Mouse (Mus musculus) myocyte (in vitro differentiated cells): ENCODE measurements around the gene Tfap2b. TPM values are rescaled to one million over a fixed set of nuclear protein-coding genes. Genes with fewer than 3 reads are reported as not detected.

Experiments
- H3K27me3 ChIP-seq: one replicate; pipeline ENCODE4 v1.6.1; 2011; ENCODE audit not compliant: control insufficient read depth, insufficient read depth, insufficient read length
- H3K36me3 ChIP-seq: one replicate; pipeline ENCODE4 v1.6.1; 2011; ENCODE audit not compliant: control insufficient read depth, insufficient read depth
- H3K4me2 ChIP-seq: one replicate; pipeline ENCODE4 v1.6.1; 2011; ENCODE audit warnings: low read depth, control low read depth
- H3K4me3 ChIP-seq: one replicate; pipeline ENCODE4 v1.5.1; 2011; ENCODE audit warnings: mild to moderate bottlenecking, control low read depth, moderate library complexity
- H3K79me2 ChIP-seq: one replicate; pipeline ENCODE4 v1.6.1; 2011; ENCODE audit not compliant: control insufficient read depth, insufficient read depth
- H3ac ChIP-seq: one replicate; pipeline ENCODE4 v1.6.1; 2011; ENCODE audit not compliant: control insufficient read depth, insufficient read length
- CEBPB ChIP-seq: IDR thresholded peaks from 2 replicates; pipeline ENCODE4 v1.6.1; 2011; ENCODE audit warnings: mild to moderate bottlenecking, moderate library complexity; ENCODE audit not compliant: poor library complexity, insufficient read depth, severe bottlenecking
- E2F4 ChIP-seq: IDR thresholded peaks from one replicate; pipeline ENCODE4 v1.6.1; 2011; ENCODE audit warnings: mild to moderate bottlenecking, control low read depth, moderate library complexity; ENCODE audit not compliant: insufficient read depth
- MAX ChIP-seq: IDR thresholded peaks from one replicate; pipeline ENCODE4 v1.6.1; 2011; ENCODE audit warnings: low read depth, mild to moderate bottlenecking, control low read depth
- MYOD1 ChIP-seq, 3 experiments: IDR thresholded peaks; one replicate each; pipeline ENCODE4 v1.6.1; 2011; ENCODE audit warnings: control low read depth in 2 of 3, low read depth in 2 of 3, mild to moderate bottlenecking in 2 of 3, moderate library complexity in 1 of 3; ENCODE audit not compliant: insufficient read length in 2 of 3, control insufficient read depth in 1 of 3
- MYOG ChIP-seq, 3 experiments: IDR thresholded peaks; one replicate each; pipeline ENCODE4 v1.6.1; 2011; ENCODE audit warnings: control low read depth in 2 of 3, low read depth in 2 of 3, mild to moderate bottlenecking in 2 of 3; ENCODE audit not compliant: insufficient read length in 2 of 3, control insufficient read depth in 1 of 3, insufficient read depth in 1 of 3
- POLR2A ChIP-seq: IDR thresholded peaks from one replicate; pipeline ENCODE4 v1.6.1; 2011; ENCODE audit warnings: low read depth, mild to moderate bottlenecking, control low read depth, moderate library complexity; ENCODE audit not compliant: insufficient read length
- POLR2AphosphoS2 ChIP-seq: IDR thresholded peaks from one replicate; pipeline ENCODE4 v1.6.1; 2011; ENCODE audit warnings: low read depth, control low read depth; ENCODE audit not compliant: insufficient read length
- REST ChIP-seq: IDR thresholded peaks from one replicate; pipeline ENCODE4 v1.6.1; 2011; ENCODE audit warnings: mild to moderate bottlenecking, control low read depth, moderate library complexity; ENCODE audit not compliant: insufficient read depth, insufficient read length
- SRF ChIP-seq: IDR thresholded peaks from one replicate; pipeline ENCODE4 v1.6.1; 2011; ENCODE audit warnings: low read depth; ENCODE audit not compliant: control insufficient read depth, insufficient read length
- TCF12 ChIP-seq: IDR thresholded peaks from one replicate; pipeline ENCODE4 v1.6.1; 2011; ENCODE audit warnings: mild to moderate bottlenecking, control low read depth; ENCODE audit not compliant: poor library complexity, insufficient read depth, severe bottlenecking
- TCF3 ChIP-seq: IDR thresholded peaks from one replicate; pipeline ENCODE4 v1.6.1; 2011; ENCODE audit warnings: low read depth, control low read depth; ENCODE audit not compliant: insufficient read length
- USF1 ChIP-seq: IDR thresholded peaks from one replicate; pipeline ENCODE4 v1.6.1; 2011; ENCODE audit warnings: low read depth, mild to moderate bottlenecking, control low read depth, moderate library complexity
- polyA plus RNA-seq: library from polyadenylated mRNA; unstranded; fragments of >200 nt; fragmentation: generic; extraction: Trizol; gene quantifications from one replicate; pipeline ENCODE4 v1.2.1, GENCODE M21; 2012; ENCODE audit warnings: missing spikeins

Tfap2b gene
- polyA plus RNA-seq: not detected

GRCm38 (mm10) chr1:19208641-19209358, at the start of gene Tfap2b:
TSS of gene Tfap2b (plus strand) at chr1:19208914.
- Histone ChIP-seq H3K4me3 (no peak within 1 kb of the TSS), H3K36me3 (no peaks in the 10 kb centered on the region), H3K27me3 (peaks cover 4% of the 10 kb centered on the region)

GRCm38 (mm10) chr1:19178742-19179397, 29.8 kb upstream of the Tfap2b start:
- TF ChIP-seq REST (no peak), CEBPB (no peak), MAX (no peak), MYOG (IDR thresholded peaks at IDR 0.05; ENCODE audit: control insufficient read depth in 1 of 3, insufficient read depth in 1 of 3, insufficient read length in 2 of 3, low read depth in 2 of 3) (no peak)
- no peaks in the 10 kb centered on the region for H3K36me3 ChIP-seq
- no peaks in the 10 kb centered on the region for H3K79me2 ChIP-seq
- H3K4me3 ChIP-seq: no peak overlapping the region
- no peaks in the 10 kb centered on the region for H3K27me3 ChIP-seq
- no peak overlapping the region for H3K4me2 ChIP-seq
- H3ac ChIP-seq: no peak overlapping the region

More at GRCm38 (mm10) chr1:19208641-19209358, at the start of gene Tfap2b:
- Histone ChIP-seq H3ac (no peak within 1 kb of the TSS), H3K79me2 (no peaks in the 10 kb centered on the region), H3K4me2 (no peak within 1 kb of the TSS)
- TF ChIP-seq SRF (no peak), E2F4 (no peak), TCF12 (no peak), TCF3 (no peak), POLR2AphosphoS2 (no peak), REST (no peak), USF1 (no peak), MYOD1 (IDR thresholded peaks at IDR 0.05; ENCODE audit: control insufficient read depth in 1 of 3, insufficient read length in 2 of 3, low read depth in 2 of 3) (no peak), MAX (no peak)

GRCm38 (mm10) chr1:19205649-19206048, 3.1 kb upstream of the Tfap2b start:
- no peaks in the 10 kb centered on the region for H3K79me2 ChIP-seq
- peak overlapping the region; percentile 37 for H3K4me2 ChIP-seq
- no peaks in the 10 kb centered on the region for H3K36me3 ChIP-seq
- H3K27me3 ChIP-seq: peaks cover 4% of the 10 kb centered on the region
- H3K4me3 ChIP-seq: no peak overlapping the region
- TF ChIP-seq TCF12 (no peak), SRF (no peak), REST (no peak), MYOD1 (IDR thresholded peaks at IDR 0.05; ENCODE audit: control insufficient read depth in 1 of 3, insufficient read length in 2 of 3, low read depth in 2 of 3) (no peak), E2F4 (no peak), TCF3 (no peak), MAX (no peak), CEBPB (no peak), POLR2AphosphoS2 (no peak), POLR2A (no peak), MYOG (IDR thresholded peaks at IDR 0.05; ENCODE audit: control insufficient read depth in 1 of 3, insufficient read depth in 1 of 3, insufficient read length in 2 of 3, low read depth in 2 of 3) (no peak), USF1 (no peak)
- no peak overlapping the region for H3ac ChIP-seq

GRCm38 (mm10) chr1:19206194-19206593, 2.5 kb upstream of the Tfap2b start:
- no peak overlapping the region for H3ac ChIP-seq
- peak overlapping the region; percentile 37 for H3K4me2 ChIP-seq
- H3K4me3 ChIP-seq: no peak overlapping the region
- no peaks in the 10 kb centered on the region for H3K79me2 ChIP-seq
- H3K36me3 ChIP-seq: no peaks in the 10 kb centered on the region
- TF ChIP-seq TCF3 (no peak), MYOD1 (IDR thresholded peaks at IDR 0.05; ENCODE audit: control insufficient read depth in 1 of 3, insufficient read length in 2 of 3, low read depth in 2 of 3) (no peak), USF1 (no peak)
- H3K27me3 ChIP-seq: peaks cover 4% of the 10 kb centered on the region

- H3K27me3 ChIP-seq: peaks cover 4% of the 10 kb centered on the region
- TF ChIP-seq MYOG (IDR thresholded peaks at IDR 0.05; ENCODE audit: control insufficient read depth in 1 of 3, insufficient read depth in 1 of 3, insufficient read length in 2 of 3, low read depth in 2 of 3): no peak
- TF ChIP-seq USF1: no peak
- no peak for TF ChIP-seq TCF12
- TF ChIP-seq SRF: no peak
- TF ChIP-seq MYOD1 (IDR thresholded peaks at IDR 0.05; ENCODE audit: control insufficient read depth in 1 of 3, insufficient read length in 2 of 3, low read depth in 2 of 3): no peak
- TF ChIP-seq TCF3: no peak
- no peak for TF ChIP-seq MAX
- TF ChIP-seq POLR2A: no peak
- no peak for TF ChIP-seq CEBPB
- TF ChIP-seq REST: no peak
- no peaks in the 10 kb centered on the region for H3K79me2 ChIP-seq
- no peak overlapping the region for H3K4me2 ChIP-seq
- H3ac ChIP-seq: no peak overlapping the region
- no peak overlapping the region for H3K4me3 ChIP-seq
- no peaks in the 10 kb centered on the region for H3K36me3 ChIP-seq
Observed at GRCm38 (mm10) chr1:19207611-19208010, 1.1 kb upstream of the Tfap2b start.
